Mouse (Mus musculus): ENCODE data around the gene Ints6. TPM values are rescaled to one million over a fixed set of nuclear protein-coding genes. Genes with fewer than 3 reads are reported as not detected.
"Not testable (repeated sequence)": the region's sequence is repeated elsewhere in the genome, so short reads cannot be mapped to it uniquely, and the experiment has no call there.

Gene Ints6
- total RNA-seq, 2 experiments from 2014 or later: 62.4 to 77.3 TPM

- ATAC-seq (replicated peaks; ENCODE audit: poor library complexity): no peak; the same call in 1 of the 2 replicates
These were observed 5.8 kb downstream of the Ints6 start for GRCm38 (mm10) chr14:62755095-62755640.

GRCm38 (mm10) chr14:62751479-62751878, 9.5 kb downstream of the Ints6 start:
- ATAC-seq (replicated peaks; ENCODE audit: poor library complexity): peak; percentile 55; the same call in 1 of the 2 replicates

- ATAC-seq (replicated peaks; ENCODE audit: poor library complexity): no peak
These were observed 25.3 kb downstream of the Ints6 start for GRCm38 (mm10) chr14:62735646-62736045.

- ATAC-seq (replicated peaks; ENCODE audit: poor library complexity): no peak
These were observed 27.3 kb downstream of the Ints6 start for GRCm38 (mm10) chr14:62733666-62734065.

GRCm38 (mm10) chr14:62731902-62732301, 29.1 kb downstream of the Ints6 start:
- no peak for ATAC-seq (replicated peaks; ENCODE audit: poor library complexity)

- peak; percentile 54 for ATAC-seq (replicated peaks; ENCODE audit: poor library complexity)
These were observed 36.4 kb downstream of the Ints6 start for GRCm38 (mm10) chr14:62724560-62724959.

- no peak for ATAC-seq (replicated peaks; ENCODE audit: poor library complexity)
These were observed 39.3 kb downstream of the Ints6 start for GRCm38 (mm10) chr14:62721625-62722024.

GRCm38 (mm10) chr14:62718161-62718560, 42.8 kb downstream of the Ints6 start:
- no peak for ATAC-seq (replicated peaks; ENCODE audit: poor library complexity)

- no peak for ATAC-seq (replicated peaks; ENCODE audit: poor library complexity)
These were observed 87.3 kb downstream of the Ints6 start for GRCm38 (mm10) chr14:62673646-62674045.

- ATAC-seq (replicated peaks; ENCODE audit: poor library complexity): peak; percentile 52
These were observed 95.8 kb downstream of the Ints6 start for GRCm38 (mm10) chr14:62664976-62665673.

GRCm38 (mm10) chr14:62663367-62663766, 97.6 kb downstream of the Ints6 start, which contains the start of gene Serpine3:
Serpine3 (plus strand) TSS chr14:62663667.
- no peak for ATAC-seq (replicated peaks; ENCODE audit: poor library complexity)

- no peak for ATAC-seq (replicated peaks; ENCODE audit: poor library complexity)
These were observed 98.6 kb downstream of the Ints6 start for GRCm38 (mm10) chr14:62662381-62662780.

- no peak for ATAC-seq (replicated peaks; ENCODE audit: poor library complexity)
These were observed 103.5 kb downstream of the Ints6 start for GRCm38 (mm10) chr14:62657469-62657868.

GRCm38 (mm10) chr14:62655996-62656395, 105.0 kb downstream of the Ints6 start:
- ATAC-seq (replicated peaks; ENCODE audit: poor library complexity): no peak

GRCm38 (mm10) chr14:62651771-62652170, 109.2 kb downstream of the Ints6 start:
- no peak for ATAC-seq (replicated peaks; ENCODE audit: poor library complexity)

GRCm38 (mm10) chr14:62650376-62650775, 110.6 kb downstream of the Ints6 start:
- no peak for ATAC-seq (replicated peaks; ENCODE audit: poor library complexity)

GRCm38 (mm10) chr14:62648405-62648804, 112.6 kb downstream of the Ints6 start:
- no peak for ATAC-seq (replicated peaks; ENCODE audit: poor library complexity)

GRCm38 (mm10) chr14:62642368-62642767, 118.6 kb downstream of the Ints6 start:
- ATAC-seq (replicated peaks; ENCODE audit: poor library complexity): not testable (repeated sequence)

- no peak for ATAC-seq (replicated peaks; ENCODE audit: poor library complexity)
These were observed 120.6 kb downstream of the Ints6 start for GRCm38 (mm10) chr14:62640396-62640795.

GRCm38 (mm10) chr14:62639551-62639950, 121.4 kb downstream of the Ints6 start:
- no peak for ATAC-seq (replicated peaks; ENCODE audit: poor library complexity)

- no peak for ATAC-seq (replicated peaks; ENCODE audit: poor library complexity)
These were observed 121.9 kb downstream of the Ints6 start for GRCm38 (mm10) chr14:62639111-62639510.

- no peak for ATAC-seq (replicated peaks; ENCODE audit: poor library complexity)
These were observed 122.6 kb downstream of the Ints6 start for GRCm38 (mm10) chr14:62638345-62638702.

Data from megakaryocyte progenitor cell, adult 5-6 weeks (primary cell).